Mouse (Mus musculus) cerebellum, adult 11-12 months (tissue): Measurements from ENCODE around the gene Pcyt1a.
A peak's percentile ranks its signal among the peaks of the same experiment; 100 is the strongest.
"Not testable (repeated sequence)": the region's sequence is repeated elsewhere in the genome, so short reads cannot be mapped to it uniquely, and the experiment has no call there.

ENCODE experiments used
- DNase-seq: peaks from one replicate; pipeline ENCODE4 v3.0.0; 2022

The Pcyt1a gene

DNA sequence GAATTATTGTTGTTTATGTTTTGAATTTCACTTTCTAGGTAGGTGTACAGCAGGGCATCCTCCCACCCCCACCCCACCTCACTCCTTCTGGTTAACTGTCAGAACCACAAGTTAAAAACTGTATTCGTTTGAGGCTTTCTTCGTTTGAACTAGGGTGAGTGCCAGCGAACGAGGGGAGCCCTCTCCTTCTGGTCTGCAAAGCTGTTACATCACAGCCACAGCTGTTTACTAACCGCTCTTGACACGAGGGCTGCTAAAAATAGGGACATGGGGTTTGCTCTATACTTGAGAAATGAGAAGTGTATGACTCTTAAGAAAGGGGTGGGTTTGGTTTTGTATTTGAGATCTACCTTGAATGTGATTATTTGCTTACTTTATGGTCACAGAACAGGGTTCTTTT lies 3.3 kb downstream of the Pcyt1a start:
- no peak for DNase-seq

DNA sequence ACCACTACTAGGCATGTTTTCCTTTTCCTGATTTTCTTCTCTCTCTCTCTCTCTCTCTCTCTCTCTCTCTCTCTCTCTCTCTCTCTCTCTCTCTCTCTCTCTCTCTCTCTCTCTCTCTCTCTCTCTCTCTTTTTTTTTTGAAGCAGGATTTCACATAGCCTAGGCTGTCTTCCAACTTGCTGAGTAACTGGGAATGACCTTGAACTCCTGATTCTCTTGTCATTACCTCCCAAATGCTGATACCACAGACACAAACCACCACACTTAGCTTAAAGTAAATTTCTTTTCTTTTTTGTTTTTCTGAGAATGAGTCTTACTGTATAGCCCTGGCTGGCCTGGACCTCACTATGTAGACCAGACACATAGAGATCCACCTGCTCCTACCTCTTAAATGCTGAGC lies 4.0 kb downstream of the Pcyt1a start:
- no peak for DNase-seq

DNA sequence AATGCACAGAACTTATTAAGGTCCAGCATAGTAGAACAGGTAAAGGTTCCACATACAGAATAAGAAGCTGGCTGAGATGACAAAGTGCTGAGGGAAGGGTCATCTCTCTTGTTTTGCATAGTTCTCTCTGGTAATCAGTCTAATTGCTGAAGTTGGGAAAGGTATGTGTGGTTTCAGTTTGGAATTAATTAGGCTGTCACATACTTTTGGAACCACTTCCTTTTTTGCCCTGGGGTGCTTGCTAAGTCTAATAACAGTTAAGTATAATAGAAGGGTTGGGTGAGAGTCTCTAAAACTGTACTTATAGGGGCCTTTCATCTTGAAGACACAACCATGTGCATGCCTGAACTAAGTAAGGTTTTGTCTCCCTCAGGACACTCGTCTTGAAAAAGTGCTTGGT lies 5.9 kb downstream of the Pcyt1a start:
- DNase-seq: no peak

- no peak for DNase-seq
Measured at GRCm38 (mm10) chr16:32437266-32437665, 6.5 kb downstream of the Pcyt1a start.

DNA sequence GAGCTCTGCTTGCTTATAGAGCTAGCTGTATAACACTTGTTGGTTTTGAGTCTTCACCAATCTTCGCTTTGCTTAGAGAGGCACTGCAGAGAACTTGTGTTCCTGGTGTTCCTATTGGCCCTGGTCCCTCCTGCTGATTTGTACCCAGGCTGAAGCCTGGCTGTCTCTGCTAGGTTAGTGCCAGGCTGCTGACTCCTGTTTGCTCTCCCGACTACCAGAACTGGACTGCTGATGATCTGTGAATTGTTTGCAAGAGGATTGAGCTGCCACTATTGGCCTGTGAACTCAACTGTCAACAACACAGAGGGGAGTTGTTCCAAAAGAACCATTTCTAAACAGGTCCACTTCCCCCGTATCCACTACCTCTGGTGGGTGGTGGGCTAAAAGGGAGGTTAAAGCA lies 10.7 kb downstream of the Pcyt1a start:
- DNase-seq: no peak

GRCm38 (mm10) chr16:32444615-32445014 lies 13.9 kb downstream of the Pcyt1a start:
- DNase-seq: not testable (repeated sequence)

- no peak for DNase-seq
Measured at GRCm38 (mm10) chr16:32445558-32445957, 14.8 kb downstream of the Pcyt1a start.

DNA sequence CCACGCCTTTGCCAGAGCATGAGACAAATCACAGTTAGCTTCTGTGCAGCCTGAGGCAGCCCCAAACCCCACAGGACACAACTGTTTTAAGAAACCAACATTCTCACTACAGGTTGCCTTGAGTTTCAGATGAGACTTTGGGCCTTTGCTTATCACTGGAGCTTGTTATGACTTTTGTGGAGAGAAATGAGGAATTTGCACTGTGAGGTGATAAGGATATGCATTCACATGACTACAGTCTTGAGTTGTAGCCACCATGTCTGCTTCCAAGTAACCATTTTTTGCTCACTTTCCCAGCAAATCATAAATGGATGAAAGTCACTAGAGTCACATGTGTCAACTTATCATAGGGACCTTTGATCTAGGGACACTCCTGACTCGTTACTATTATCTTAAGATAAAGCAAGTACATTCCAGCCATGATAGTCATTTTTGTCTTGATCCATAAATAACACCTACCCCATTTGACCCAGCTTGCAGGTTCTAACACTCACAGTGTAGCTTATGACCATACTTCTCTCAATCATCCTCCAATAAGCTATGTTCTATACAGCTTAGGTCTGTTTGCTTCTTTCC lies 15.9 kb downstream of the Pcyt1a start:
- DNase-seq: no peak

- DNase-seq: no peak
Measured at GRCm38 (mm10) chr16:32449665-32450064, 18.9 kb downstream of the Pcyt1a start.

- DNase-seq: no peak
Measured at GRCm38 (mm10) chr16:32450133-32450532, 19.4 kb downstream of the Pcyt1a start.

GRCm38 (mm10) chr16:32453102-32453501 lies 22.4 kb downstream of the Pcyt1a start:
- DNase-seq: no peak

DNA sequence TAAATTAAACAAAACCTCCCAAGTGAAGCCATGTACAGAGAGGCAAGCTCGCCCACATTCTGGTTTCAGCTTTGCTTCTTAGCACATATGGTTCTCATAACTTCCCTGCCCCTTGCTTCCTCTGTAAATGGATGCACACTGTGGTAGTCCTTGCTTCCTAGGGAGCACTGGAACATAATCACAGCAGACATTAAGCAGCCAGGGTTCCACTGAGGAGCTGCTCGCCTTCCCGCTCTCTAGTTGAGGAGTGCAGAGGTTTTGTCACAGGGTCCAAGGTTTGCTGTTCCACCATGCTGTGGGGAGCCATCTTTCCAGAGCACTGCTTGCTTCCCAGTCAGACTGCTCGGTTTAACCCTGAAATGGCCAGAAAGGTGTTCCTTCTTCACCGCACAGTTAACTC lies 23.9 kb downstream of the Pcyt1a start:
- DNase-seq: no peak

- no peak for DNase-seq
Measured at GRCm38 (mm10) chr16:32456086-32456485, 25.4 kb downstream of the Pcyt1a start.

- no peak for DNase-seq
Measured at GRCm38 (mm10) chr16:32456761-32457160, 26.0 kb downstream of the Pcyt1a start.

DNA sequence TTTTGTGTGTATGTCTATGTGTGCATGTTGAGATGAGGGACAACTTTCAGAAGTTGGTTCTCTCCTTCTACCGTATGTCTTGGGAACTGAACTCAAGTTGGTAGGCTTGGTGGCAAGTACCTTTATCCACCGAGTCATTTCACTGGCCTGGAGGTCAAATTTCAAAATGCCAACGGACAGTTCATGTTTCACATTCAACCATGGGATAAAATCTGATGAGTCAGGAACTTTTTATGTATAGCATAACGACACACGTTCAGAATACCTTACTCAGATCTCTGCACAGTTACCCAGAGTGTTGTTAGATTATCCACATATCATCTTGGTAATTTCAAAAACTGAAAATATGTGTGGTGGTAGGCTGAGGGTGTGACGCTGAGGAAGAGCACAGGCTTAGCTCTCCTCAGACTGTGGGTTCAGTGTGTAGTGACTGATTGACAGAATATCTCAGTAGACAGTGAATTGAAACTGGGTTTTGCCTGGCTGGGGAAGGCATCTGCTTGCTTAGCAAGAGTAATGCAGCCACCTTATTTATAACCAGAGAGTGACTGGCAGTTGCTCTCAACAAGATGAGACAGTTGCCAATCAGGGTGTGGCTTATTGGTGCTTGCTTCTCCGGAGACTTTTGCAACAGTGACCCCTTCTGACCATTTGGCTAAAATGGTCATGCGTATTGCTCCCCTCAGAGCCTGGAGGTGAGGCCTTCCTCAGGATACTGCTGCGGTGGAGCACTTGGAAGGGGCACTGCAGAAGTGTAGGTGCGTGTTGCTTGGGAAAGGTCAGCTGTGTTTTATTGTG lies 27.1 kb downstream of the Pcyt1a start:
- DNase-seq: peak; percentile 53

DNA sequence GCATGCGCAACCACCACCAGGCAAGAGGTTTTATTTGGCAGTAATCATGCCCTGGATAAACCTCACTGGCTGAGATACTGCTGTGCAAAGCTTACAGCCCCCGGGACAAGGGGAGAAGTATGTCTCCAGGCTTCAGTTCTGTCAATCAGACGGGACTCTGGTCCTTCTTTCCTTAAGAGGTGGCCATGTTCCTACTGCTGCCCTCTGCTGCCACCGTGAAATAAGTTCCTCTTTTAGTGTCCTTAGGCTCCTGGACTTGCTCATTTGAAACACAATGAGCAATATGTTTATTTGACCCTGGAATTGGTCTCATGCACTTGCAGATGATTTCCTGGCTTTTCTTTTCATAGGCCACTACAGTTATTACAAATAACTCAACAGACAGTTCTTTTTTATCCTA lies 29.8 kb downstream of the Pcyt1a start:
- DNase-seq: no peak

DNA sequence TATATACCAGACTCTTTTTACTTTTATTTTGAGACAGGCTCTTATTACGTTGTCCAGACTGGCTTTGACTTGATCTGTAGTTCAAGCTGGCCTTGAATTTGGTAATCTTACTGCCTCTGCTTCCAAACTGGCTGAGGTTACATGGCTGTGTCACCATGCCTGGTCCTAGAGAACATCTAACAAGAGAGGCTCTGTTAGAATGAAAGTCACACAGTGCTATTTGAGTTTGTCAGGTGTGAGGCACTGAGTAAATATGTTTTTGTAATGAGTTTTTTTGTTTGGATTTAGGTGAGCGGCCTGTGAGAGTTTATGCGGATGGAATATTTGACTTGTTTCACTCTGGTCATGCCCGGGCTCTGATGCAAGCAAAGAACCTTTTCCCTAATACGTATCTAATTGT lies 31.0 kb downstream of the Pcyt1a start:
- no peak for DNase-seq

DNA sequence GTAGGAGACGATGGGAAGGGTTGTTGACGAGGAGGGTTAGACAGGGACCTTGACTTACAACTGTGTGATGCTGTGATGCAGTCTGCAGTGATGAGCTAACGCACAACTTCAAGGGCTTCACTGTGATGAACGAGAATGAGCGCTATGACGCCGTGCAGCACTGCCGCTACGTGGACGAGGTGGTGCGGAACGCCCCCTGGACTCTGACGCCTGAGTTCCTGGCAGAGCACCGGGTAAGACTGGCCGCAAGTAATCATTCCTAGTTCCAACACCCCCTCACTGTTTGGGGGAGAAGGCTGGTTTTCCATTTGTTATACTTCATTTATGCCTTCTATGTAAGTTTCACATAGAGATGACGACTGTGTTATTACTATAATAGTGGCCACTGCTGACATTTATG lies 32.2 kb downstream of the Pcyt1a start:
- no peak for DNase-seq

DNA sequence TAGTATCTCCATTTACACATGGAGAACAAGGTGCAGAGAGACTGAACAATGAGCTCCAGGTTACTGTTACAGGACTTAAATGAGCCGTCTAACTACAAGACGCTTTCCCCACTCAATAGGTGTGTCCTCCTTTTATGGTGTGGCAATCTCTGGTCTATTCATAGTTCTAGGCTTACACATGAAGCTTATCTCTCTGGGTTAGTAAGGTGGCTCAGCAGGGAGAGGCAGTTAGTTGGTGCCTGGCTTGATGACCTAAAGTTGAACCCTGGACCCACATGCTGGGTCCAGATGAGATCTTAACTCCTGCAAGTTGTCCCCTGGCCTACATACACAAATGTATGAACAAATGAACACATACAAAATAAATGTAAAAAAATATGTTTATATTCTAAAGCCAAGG lies 32.7 kb downstream of the Pcyt1a start:
- no peak for DNase-seq

DNA sequence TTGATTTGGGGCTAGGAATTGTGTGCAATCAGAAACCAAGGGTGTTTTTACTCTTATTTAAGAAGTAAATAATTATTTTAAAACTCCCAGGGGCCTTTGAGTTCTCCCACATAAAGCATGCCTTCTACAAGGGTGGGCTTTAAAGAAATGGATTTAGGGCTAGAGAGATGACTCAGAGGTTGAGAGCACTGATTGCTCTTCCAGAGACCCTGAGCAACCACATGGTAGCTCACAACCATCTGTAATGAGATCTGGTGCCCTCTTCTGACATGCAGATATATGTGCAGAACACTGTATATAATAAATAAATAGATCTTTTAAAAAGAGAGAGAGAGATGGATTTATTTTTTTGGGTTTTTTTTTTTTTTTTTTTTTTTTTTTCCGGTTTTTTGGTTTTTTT lies 34.2 kb downstream of the Pcyt1a start:
- no peak for DNase-seq

DNA sequence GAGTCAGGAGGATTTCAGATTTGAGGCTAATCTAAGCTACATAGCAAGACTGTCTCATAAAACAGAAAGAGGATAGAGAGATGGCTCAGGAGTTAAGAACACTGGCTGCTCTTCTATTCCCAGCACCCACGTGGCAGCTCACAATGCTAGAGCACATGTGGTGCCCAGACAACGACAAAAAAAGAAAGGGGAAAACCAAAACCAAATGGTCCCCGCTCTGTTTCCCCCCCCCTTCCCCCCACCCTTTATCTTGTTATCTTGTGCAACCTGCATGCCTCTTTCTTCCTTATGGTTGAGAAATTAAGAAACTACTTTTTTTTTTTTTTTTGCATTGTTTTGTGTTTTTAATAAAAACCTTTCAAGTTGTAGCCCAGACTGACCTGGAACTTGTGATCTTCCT lies 37.8 kb downstream of the Pcyt1a start:
- no peak for DNase-seq

GRCm38 (mm10) chr16:32469404-32470105 lies 38.8 kb downstream of the Pcyt1a start:
- DNase-seq: no peak

DNA sequence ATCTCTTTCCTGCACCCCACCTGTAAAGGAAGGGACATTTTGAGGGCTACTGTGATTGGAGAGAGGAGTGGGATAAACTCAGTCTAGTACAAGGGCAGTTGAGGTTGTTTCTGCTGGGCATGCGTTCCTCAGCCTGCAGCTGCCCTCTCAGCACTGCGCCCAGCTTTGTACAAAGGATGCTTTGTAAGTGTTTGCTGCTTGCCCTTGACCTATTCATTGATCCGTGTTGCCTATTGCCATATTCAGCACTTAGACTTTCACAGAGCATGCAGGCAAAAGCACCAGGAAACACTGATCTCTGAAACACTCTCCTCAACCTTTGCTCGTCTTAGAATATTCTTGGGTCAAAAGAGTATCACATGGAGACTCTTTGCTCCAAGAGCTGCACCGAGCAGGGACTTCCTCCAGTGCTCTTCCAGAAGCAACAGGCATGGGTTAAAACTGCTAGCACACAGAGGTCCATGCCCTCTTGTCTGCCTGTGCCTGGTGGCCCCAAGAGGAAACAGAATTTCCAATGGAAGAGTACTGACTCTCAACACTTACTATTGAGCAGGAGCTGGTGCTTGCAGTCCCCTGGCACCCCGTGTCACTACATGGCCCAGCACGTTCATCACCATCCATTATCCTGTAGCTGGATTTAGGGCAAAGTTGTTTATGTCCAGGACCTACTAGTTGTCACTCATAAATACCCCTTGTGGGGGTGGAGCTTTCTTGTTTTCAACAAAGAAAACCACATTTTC lies 41.7 kb downstream of the Pcyt1a start:
- no peak for DNase-seq

DNA sequence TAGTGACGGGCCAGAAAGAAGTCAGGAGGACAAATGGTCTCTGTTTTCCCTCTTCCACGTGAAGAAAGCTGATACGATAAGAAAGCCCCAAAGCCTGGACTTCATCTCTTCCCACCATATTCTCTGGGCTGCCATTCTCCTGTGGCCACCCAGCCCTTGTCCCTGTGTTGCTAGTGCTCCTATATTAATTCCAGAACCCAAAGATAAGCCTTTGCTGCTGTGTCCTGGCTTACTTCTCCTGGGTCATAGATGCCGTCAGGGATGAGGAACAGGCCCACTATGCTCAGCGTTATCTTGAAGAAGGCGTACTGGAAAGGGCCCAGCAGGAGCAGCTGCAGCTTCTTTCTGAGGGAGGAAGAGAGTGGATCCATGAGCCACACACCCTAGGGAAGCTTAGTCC lies 46.6 kb downstream of the Pcyt1a start:
- no peak for DNase-seq
